Mouse (Mus musculus) testis, postnatal 14 days (tissue): ENCODE data around the gene Rbm48.
"Not testable (repeated sequence)": the region's sequence is repeated elsewhere in the genome, so short reads cannot be mapped to it uniquely, and the experiment has no call there.

Source experiments
- DNase-seq: peaks from one replicate; pipeline ENCODE4 v3.0.0; 2021; ENCODE audit warnings: low spot score

Rbm48 gene

DNA sequence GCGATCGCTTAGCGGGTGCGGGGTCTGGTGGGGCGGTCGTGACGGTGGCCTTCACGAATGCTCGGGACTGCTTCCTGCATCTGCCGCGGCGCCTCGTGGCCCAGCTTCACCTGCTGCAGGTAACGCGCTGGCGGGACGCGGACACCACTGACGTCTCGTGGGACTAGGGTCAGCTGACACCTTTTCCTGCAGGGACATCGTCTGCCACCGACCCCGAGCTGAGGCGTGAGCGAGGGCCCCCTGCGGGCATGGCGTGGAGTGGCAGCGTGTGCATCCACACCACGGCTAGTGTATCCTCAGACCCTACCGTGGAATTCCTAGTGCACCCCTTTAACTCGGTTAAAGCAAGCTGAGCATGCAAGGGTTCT is at the start of gene Rbm48:
Gene Rbm48 (minus strand): TSS at position 187 of the 368 bp plus-strand sequence.
- peak; percentile 81 for DNase-seq

DNA sequence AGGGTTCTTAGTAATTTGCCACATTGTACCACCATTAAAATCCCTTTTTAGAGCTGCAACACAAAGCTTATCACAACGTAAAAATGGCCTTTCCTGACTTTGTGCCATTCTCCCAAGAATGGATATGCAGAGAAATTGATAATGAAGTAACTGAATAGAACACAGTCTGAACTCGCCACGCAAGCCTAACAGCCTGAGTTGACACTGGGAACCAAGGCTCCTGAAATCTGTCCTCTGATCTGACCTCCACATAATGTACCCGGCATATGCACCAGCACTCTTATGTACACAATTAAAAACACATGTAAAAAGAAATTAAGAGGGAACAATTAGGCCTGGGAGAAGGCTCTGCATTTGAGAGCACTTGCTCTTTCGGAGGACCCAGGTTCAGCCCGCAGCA is 48.9 kb upstream of the Rbm48 start:
- DNase-seq, result no peak

DNA sequence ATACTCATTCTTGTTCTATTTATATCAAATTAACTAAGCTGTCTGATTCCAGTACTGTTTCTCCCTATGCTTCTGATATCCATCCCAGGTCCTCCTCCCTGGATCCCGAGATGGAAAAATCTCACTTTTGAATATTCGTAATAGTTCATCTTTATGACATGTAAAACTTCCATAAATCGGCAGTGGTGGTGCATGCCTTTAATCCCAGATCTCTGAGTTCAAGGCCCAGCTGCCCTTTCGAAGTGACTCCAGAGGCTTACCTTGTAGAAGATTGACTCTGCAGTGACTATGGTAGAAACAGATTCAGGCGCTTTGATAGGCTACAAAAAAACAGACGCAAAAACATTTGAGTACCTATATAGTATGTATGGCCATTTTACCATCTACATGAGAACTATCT is 48.2 kb upstream of the Rbm48 start:
- no peak for DNase-seq

DNA sequence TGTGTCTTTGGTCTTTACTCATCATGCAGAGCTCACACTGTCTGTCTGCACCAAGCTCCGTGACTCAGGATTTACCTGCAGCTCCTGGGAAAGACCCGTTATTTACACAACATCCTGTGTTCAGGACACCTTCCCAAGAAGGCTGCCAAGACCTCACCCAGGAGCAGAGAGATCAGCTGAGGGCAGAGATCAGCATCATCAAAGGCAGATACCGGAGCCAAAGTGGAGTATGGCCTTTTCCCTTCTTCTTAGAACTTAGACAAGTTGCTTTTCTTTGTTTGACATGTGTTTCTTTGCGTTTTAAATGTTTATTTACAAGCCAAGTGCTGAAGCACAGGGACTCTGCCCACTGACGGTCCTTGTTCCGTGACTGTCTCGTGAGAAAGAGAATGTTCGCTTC is 38.9 kb upstream of the Rbm48 start:
- DNase-seq, result no peak

DNA sequence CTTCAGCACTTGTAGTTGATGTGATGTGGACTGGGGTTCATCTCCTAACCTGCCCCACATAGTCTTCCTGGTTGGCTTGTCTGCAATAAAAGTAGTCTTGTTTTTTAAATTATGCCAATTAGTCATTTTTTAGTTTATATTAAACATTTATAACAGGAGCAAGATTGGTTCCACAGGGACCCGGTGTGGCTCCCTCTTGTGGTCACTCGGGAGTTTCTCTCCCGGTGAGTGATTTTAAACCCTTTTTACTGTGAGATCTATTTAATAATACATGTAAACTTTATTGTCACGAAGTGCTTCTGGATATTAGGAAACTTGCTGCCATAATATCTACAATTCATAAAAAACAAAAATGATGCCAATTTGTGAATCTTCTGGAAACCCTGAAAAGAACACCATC is 37.6 kb upstream of the Rbm48 start:
- DNase-seq, result no peak

DNA sequence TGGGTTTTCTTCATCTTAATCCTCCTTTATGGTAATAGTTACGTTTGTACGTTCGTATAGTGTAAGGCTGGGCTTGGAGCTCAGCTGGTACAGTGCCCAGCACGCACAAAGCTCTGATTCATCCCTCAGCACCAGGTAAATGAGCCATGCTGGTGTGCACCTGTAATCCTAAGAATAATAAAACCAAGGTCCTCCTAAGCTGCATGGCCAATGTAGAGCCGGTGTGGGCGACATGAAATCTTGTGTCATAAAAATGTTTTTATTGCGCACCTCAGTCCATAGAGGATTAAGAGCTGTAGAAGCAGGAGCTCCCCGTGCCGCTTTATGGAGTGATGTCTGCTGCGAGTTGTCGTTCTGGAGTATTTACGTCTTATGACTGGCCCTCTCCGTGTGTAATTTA is 36.9 kb upstream of the Rbm48 start:
- no peak for DNase-seq

DNA sequence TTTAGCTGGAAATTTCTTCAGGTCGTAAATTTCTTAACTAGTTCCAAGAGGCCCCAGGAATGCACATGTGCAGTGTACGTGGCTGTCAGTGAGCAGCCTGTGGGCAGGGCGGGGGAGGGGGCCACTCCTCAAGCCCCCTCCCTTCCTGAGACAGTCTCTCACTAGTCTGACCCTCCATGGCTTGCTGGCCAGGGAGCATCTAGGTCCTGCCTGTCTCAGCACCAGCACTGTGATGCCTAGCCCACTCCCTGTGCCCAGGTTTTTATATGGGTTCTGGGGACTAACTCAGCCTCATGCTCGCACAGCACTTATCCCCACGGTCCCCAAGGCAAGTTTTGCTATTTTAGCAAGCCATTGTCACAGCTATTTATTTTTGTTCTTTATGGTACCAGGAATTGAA is 35.9 kb upstream of the Rbm48 start:
- no peak for DNase-seq

DNA sequence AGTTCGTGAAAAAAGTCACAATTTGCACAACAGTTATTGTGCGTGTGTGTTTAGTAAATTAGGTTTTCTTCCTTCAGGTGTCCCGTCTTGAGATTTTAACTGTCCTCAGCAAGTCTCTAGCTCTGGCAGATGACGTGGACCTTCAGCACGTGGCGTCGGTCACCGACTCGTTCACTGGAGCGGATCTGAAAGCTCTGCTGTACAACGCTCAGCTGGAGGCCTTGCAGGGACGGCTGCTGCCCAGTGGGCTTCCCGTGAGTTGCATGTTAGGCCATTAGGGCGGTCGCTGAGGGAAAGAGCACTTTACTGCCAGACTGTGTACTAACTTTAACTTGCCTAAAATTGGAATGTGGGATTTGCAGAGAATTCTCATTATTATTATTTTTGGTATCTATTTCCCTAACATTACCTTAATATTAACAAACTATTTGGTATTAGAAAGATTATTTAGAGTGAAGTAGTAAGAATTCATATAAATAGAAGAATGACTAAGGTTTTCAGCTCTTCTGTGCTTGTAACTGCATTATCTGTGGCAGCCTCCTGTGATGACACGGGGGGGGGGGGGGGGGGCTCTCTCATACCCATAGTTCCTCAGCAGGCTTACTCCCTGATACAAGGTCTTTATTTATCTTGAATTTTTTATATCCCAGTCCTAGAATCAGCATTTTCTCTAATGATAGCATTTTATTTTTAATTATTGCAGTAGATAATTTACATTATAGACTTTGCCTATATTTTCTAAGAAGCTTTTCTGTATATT is 35.3 kb upstream of the Rbm48 start:
- no peak for DNase-seq

DNA sequence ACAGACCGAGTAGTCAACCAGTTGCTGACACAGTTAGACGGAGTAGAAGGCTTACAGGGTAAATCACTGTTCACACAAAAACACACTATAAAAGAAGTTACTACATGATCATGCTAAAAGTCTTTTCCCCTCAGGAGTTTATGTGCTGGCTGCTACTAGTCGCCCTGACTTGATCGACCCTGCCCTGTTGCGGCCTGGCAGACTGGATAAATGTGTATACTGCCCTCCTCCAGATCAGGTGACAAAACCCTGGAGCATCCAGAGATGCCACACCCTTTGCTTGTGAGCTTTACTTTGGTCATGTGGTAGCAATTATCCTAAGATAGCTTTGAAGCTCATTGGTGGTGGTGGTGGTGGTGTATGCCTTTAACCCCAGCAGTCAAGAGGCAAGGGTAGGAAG is 33.7 kb upstream of the Rbm48 start:
- no peak for DNase-seq

DNA sequence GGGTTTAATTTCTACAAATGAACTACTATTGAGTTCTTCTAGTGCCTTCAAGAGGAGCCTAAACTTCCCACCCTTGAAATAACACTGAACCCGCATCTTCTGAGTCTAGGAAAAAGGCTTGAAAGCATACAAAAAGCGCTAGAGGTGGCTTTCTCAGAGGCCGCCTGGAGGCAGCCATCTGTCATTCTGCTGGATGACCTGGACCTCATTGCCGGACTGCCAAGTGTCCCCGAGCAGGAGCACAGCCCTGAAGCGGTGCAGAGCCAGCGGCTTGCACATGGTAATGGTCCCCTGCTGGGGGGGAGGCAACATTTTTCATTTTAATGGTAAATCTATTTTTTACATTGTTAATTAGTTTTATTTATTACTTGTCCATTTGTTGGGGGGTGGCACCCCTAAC is 24.1 kb upstream of the Rbm48 start:
- no peak for DNase-seq

DNA sequence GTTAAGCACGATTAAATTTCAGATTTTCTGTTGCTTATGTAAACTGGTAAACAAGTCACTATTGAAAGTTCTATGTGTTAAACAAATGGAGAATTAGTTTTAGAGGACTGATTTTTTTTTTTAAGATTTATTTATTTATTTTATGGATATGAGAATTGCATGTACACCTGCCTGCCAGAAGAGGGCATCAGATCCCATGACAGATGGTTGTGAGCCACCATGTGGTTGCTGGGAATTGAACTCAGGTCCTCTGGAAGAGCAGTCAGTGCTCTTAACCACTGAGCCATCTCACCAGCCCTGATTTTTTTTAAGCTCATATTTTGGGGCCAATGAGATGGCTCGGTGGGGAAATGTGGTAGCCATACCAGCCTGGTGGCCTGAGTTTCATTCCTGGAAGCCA is 15.4 kb upstream of the Rbm48 start:
- not testable (repeated sequence) for DNase-seq

DNA sequence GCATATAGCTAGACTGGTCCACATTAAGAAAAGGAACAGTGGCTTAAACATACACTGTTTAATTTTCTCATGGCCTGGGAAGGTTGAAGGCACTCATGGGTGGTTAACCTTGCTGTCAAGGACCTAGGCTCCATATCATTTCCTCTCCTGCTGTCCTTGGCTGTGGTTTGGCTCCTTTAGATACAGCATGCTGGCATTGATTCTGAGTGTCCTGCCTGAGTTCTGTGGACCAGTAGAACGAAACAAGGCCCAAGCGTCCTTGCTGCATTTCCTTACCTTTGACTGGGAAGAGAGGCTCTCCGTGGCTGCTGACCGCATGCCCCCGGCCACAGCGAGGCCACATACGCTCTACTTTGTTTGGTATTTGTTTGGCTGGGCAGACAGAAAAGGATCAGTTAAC is 12.9 kb upstream of the Rbm48 start:
- DNase-seq, result no peak

DNA sequence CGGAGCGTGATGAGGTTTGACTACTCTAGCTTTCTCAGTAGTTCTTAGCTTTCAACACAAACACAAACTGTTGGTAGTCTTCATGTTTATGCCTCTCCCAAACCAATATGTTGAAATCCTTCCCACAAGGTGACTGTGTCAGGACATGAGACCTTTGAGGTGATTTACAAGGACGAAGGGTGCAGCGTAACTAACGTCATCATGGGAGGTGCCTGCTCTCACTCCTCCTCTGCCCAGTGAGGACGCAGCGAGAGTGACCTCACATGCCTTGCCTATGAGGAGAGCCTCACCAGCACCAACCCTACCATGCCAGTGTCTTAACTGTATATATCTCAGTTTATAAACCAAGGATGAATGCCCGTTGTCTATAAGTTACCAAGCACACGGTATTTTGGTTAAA is 10.7 kb upstream of the Rbm48 start:
- no peak for DNase-seq

DNA sequence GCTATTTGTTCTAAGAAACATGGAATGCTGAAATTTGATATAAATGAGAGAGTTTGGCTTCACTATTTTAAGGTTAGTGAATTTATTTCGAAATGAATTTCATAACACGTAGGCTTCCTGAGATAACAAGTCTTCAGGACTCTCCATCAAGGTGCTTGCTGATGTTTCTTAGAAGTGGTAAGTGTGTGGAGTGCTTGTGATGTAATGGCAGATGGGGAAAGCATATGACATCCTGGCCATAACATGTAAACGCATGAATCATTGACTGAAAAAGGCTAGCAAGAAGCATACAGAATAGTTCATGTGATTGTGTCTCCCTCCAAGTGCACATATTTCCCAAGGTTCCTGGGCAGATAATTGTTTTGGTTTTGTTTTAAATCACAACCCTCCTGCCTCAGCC is 4.4 kb upstream of the Rbm48 start:
- DNase-seq, result no peak

DNA sequence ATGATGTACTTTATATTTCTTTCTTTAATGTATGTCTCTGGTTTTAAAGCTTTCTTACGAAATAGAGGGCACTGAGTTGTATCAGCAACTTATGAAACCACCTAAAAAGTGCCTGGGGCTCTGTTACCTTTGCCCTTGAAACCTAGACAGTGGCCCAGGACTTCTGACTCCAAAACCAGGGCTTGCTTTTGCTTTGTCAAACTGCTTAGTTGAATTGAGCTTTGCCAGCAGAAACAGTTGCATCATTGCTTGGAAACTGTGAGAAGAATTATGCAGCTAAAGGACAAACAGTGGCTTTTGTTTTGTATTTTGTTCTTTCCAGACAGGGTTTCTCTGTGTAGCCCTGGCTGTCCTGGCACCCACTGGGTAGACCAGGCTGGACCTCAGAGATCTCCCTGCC is 3.9 kb upstream of the Rbm48 start:
- no peak for DNase-seq

DNA sequence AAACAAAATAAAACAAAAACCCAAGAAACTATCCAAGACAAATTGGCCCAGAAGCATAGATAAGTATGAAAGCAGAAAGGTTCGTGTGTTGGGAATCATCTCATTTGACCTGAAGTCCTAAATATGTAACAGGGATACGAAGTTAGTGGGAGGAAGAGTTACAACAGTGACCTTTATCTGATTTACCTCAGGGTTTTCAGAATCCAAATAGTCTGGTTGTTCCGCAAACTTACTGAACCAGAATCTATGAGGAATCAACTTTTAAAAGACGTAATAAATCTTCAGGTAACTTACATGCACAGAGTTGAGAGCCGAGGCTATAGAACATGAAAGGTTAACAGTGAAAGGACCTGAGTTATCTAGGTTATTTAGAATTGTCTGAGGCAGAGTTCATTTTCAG is 2.4 kb upstream of the Rbm48 start:
- DNase-seq, result no peak

DNA sequence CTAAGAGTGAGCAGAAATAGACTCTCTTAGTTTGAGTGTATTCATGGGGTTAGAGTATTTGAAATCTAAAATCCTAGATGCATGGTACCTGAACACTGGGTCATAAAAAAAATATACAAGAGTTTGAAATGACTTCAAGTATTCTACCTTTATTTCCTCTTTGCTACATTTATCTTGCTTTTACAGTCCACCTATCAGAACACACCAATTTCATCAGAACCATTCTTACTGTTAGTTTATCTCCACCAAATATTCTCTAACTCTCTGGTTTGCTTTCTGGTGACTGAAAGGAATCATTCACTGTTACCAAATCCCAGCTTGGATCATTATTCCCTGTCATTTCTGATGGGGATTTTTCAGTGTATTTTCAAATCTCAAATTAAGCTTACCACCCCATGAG is 786 bp upstream of the Rbm48 start:
- no peak for DNase-seq

DNA sequence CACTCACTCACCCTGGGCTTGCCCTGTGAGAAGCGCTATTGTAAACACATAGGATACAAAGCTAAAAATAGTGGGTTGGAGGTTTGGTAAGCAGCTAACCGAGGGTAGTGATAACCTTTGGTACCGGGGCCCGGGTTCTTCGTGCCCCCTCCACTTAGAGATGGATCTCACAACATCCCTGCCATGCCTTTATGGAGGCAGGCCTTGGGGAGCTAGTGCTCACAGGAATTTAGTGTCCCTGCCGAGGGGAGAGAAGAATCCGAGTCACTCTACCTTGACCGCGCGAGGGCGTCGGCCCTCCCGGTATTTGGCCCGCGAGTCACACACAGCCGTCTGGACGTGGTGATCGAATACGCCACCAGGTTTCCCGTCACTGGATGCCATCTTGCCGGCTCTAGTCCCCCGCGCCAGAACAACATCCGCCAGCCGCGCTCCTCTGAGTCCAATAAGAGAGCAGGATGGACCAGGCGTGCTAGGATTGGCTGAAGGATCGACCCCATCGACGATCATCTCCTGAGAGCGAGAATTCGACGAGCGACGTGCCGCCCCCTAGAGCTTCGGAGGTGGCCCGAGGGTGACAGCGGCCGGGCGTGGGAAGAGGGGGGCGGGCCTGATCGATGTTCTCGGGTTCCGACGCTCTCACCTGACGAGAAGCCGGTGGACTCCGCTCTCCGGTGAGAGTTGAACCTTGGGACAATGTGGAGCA is 539 bp downstream of the Rbm48 start, which contains the start of gene Pex1:
Gene Pex1 (plus strand): TSS at position 374 of the 706 bp plus-strand sequence.
- peak; percentile 96 for DNase-seq

DNA sequence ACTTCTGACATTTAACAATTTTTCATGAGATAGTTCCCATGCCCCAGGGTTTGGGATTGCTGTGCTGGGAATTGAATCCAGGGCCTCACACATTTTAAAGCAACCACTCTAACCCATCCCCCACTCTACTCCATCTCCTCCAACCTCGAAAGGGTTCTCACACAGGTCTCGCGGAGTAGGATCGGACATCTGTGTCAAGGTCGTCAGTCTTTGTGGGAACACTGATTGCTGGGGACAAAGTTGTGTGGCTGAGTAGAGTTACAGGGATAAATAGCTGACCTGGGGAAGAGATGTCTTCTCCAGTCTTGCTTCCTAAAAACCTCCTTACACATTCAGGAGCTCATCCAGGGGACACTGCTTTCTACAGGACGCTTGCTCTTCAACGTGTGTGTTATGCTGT is 17.3 kb downstream of the Rbm48 start:
- DNase-seq, result no peak

DNA sequence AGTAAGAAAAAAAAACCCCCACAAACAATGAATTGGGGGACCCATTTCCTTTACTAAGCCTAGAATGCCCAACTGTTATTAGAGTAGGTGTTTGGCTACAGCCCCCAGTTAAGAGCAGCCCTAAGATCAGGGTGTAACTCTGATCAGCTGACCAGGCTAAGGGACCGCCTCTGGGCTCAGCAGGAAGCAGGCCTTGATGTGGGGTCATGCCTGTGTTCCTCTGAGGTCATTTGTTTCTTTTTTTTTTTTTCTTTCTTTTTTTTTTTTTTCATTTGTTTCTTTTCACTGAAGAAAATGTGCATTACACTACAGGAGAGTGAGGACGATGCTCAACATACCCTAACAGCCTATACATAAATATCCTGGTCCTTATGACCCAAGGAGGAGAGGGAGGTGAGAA is 18.4 kb downstream of the Rbm48 start:
- no peak for DNase-seq

DNA sequence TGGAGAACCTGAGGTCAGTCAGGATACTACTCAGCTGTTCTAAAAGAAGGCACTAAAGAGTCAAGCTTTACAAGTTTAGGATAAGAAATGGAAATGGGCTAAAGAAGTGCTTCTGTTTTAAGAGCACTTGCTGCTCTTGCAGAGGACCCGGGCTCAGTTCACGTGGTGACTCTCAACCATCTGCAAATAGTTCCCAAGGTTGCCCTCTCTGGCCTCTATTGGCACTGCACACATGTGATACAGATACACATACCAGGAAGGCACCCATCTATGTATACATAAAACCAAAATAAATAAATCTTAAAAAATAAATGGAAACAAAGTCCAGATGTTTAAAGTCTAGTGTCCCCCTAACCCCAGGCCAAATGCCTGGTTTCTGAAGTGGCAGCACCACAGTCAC is 21.6 kb downstream of the Rbm48 start:
- DNase-seq, result no peak

DNA sequence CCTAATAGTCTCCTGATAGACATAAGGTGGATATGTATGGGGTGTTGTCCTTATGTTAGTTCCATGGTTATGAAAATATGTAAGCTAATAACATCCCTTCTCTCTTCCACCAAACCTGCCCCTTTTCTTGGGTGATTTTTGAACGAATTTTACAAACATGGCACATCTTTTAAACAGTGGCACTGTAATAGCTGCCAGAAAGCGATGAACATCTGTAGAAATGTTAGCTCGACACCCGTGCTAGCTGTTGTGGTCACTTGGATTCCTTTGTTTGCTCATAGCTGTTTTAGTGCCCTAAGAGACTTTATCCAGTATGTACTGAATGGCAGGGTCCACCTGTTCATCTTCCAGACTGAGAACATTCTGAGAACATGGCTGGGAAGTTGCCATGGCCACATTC is 25.1 kb downstream of the Rbm48 start, which contains the start of gene 1700109H08Rik:
Gene 1700109H08Rik (plus strand): TSS at position 301 of the 400 bp plus-strand sequence.
- no peak for DNase-seq

DNA sequence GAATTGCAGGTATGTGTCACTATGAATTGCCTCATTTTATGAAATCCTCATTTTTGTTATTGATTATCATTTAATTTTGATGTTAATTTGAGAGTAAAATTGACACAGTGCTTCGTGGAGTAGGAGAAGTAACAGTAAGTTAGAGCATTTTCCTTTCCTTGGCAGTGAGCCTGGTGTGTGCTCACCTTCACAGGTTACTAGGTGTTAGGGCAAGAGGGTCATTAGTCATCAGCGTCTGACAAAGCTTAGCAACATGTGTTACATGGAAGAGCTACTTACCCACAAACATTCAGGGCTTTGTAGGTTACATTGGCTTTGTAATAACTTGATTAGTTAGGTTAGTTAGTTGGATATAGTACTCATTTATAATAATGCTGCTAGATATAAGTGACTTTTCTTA is 42.2 kb downstream of the Rbm48 start:
- no peak for DNase-seq

DNA sequence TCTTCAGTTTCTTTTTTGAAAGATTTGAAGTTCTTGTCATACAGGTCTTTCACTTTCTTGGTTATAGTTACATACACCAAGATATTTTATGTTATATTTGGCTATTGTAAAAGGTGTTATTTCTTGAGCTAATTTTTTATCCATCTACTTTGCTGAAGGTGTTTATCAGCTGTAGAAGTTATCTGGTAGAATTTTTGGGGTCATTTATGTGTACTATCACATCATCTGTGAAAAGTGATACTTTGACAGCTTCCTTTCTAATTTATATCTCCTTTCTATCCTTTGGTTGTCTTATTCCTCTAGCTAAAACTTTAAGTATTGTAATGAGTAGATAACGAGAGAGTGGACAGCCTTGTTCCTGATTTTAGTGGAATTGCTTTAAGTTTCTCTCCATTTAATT is 44.9 kb downstream of the Rbm48 start:
- DNase-seq, result no peak
